In genomic region chr2:133522121-133522520, GRCm38 (mm10) we compare ENCODE assay signal across 19 mouse cellular contexts. TPM values are rescaled to one million over a fixed set of nuclear protein-coding genes. Genes with fewer than 3 reads are reported as not detected.
DNase-seq lines count a peak whose midpoint lies in the region; TF ChIP-seq lines count a peak whose summit lies in the region.
"Had no signal": no experiment of that assay in that cellular context is flagged by ENCODE, and none has a peak within 500 bp of the region (broad histone marks: within the 10 kb centered on the region; RNA-seq: fewer than 3 reads in every experiment).

No protein-coding gene starts in this region.

- TF ChIP-seq POLR2A in thymus, adult 2 months (IDR thresholded peaks at IDR 0.05; ENCODE audit: control insufficient read depth, extremely low read depth, insufficient read depth, low read length, poor library complexity), result no peak

- no peaks in the 10 kb centered on the region for H3K9me3 ChIP-seq in heart, embryonic 10.5 days
- H3K9me3 ChIP-seq: hindbrain, embryonic 15.5 days; midbrain, embryonic 12.5 days had no signal

- WGBS in heart, embryonic 10.5 days, result 82% methylated on average over 2 of the region's 2 CpGs
- WGBS in thymus, adult 2 months, result 98% methylated on average over 2 of the region's 2 CpGs

- peaks cover 9% of the 10 kb centered on the region for H3K4me1 ChIP-seq in heart, embryonic 10.5 days
- no peaks in the 10 kb centered on the region for H3K4me1 ChIP-seq in thymus, adult 2 months (replicated peaks; ENCODE audit: control insufficient read depth, insufficient read depth, low read length)
- H3K4me1 ChIP-seq: hindbrain, embryonic 15.5 days; midbrain, embryonic 12.5 days had no signal

- no peaks in the 10 kb centered on the region for H3K27me3 ChIP-seq in heart, embryonic 10.5 days (ENCODE audit: insufficient read depth, poor library complexity, severe bottlenecking)
- no peaks in the 10 kb centered on the region for H3K27me3 ChIP-seq in thymus, adult 2 months (ENCODE audit: control insufficient read depth, insufficient read depth, low read length)
- H3K27me3 ChIP-seq: hindbrain, embryonic 15.5 days; midbrain, embryonic 12.5 days had no signal

- no peak for TF ChIP-seq CTCF in thymus, adult 2 months (IDR thresholded peaks at IDR 0.05; ENCODE audit: borderline replicate concordance, control insufficient read depth, extremely low read depth, insufficient read depth, low read length, poor library complexity)

- no peaks in the 10 kb centered on the region for H3K36me3 ChIP-seq in heart, embryonic 10.5 days
- H3K36me3 ChIP-seq in thymus, adult 2 months (ENCODE audit: control insufficient read depth, insufficient read depth, low read length), result no peaks in the 10 kb centered on the region
- H3K36me3 ChIP-seq: hindbrain, embryonic 15.5 days; midbrain, embryonic 12.5 days had no signal

- no peak overlapping the region for H3K27ac ChIP-seq in heart, embryonic 10.5 days
- no peak overlapping the region for H3K27ac ChIP-seq in thymus, adult 2 months (ENCODE audit: control insufficient read depth, insufficient read depth, low read length)
- H3K27ac ChIP-seq: hindbrain, embryonic 15.5 days; midbrain, embryonic 12.5 days had no signal

- H3K4me3 ChIP-seq in heart, embryonic 10.5 days, result no peak overlapping the region
- H3K4me3 ChIP-seq in thymus, adult 2 months (ENCODE audit: control insufficient read depth, insufficient read depth, low read length), result no peak overlapping the region
- H3K4me3 ChIP-seq: hindbrain, embryonic 15.5 days; midbrain, embryonic 12.5 days; myocyte had no signal

- DNase-seq in heart, adult 8-10 months (ENCODE audit: low spot score), result peak; percentile 49
- DNase-seq in heart, embryonic 10.5 days (ENCODE audit: low spot score), result no peak
- peak; percentile 29 for DNase-seq in Muller cell, postnatal 12 days (ENCODE audit: inconsistent ontology term)
- peak; percentile 66 for DNase-seq in gastrocnemius, postnatal 14 days
- peak; percentile 62 for DNase-seq in kidney, postnatal 14 days
- no peak for DNase-seq in thymus, adult 2 months
- DNase-seq in adrenal gland, adult 18-20 months (ENCODE audit: low spot score in 2 of 2), result no peak
- DNase-seq: adrenal gland, postnatal 10 days; B cell, adult 2 months; cerebellum, adult 9-10 months; embryo, embryonic 11 days; forebrain, postnatal 0 days; liver; right cerebral cortex, postnatal 14 days; thymus, postnatal 25 days had no signal

- intact Hi-C loops in gastrocnemius, postnatal 14 days (cut with DNase I; ENCODE audit: low total_unique reads), result no loop called here

RNA-seq across cellular contexts. Expression of gene Bmp2, which starts 29.8 kb away (rescaled TPM):
- total RNA-seq in heart, adult 8-10 months (2022), result 1 to 10 TPM; 1.0 to 1.3 (median 1.2) TPM
- polyA plus RNA-seq in heart, embryonic 10.5 days (2016; fragmentation: Nextera tagmentation; extraction: Ambion mirVana), result 23.5 and 24.5 TPM in 2 replicates
- total RNA-seq in gastrocnemius, postnatal 14 days (2021), result 1 to 10 TPM; 1.7 to 2.2 TPM
- 1.3 and 1.5 TPM in 2 replicates for polyA plus RNA-seq in thymus, adult 2 months (2012; rRNA removed)
- total RNA-seq in adrenal gland, adult 18-20 months (2021), result 10 to 100 TPM in 1 of 2 experiments, 1 to 10 TPM in 1; 6.4 to 14.9 TPM
- total RNA-seq: granulocyte monocyte progenitor cell, adult 5-6 weeks had no signal

Comparison
In these comparisons a context has a peak if more than half of its experiments do, and no peak if none do; other contexts are left out.
1. DNase-seq: peak in heart, adult 8-10 months (single experiment), Muller cell, postnatal 12 days (single experiment), gastrocnemius, postnatal 14 days (single experiment) and kidney, postnatal 14 days (single experiment); none in heart, embryonic 10.5 days (single experiment), thymus, adult 2 months (single experiment) and adrenal gland, adult 18-20 months (0 of 2).